Mouse (Mus musculus) monocyte, adult 2 months (primary cell): ENCODE results near the gene Kctd7.

Experiments
- DNase-seq, 2 experiments: peaks; one replicate each; pipeline ENCODE4 v3.0.0; 2022; ENCODE audit warnings: low spot score in 2 of 2, low read depth in 1 of 2

Kctd7 gene

DNA sequence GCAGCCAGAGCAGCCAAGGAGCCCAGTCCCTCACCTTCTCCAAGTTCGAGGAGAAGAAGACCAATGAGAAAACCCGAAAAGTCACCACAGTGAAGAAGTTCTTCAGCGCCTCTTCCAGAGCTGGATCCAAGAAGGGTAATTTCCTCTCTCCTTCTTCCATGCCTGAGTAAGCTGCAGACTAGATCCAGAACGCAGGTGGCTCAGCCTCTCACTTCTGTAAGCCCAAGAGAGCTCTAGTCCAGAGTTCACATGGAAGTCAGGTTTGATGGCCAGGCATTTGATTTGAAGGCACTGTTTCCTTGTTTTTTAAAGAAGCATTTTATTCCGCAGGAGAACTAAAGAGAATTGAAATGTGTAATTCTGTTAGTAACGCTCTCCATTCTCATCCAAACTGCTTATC is 46.2 kb downstream of the Kctd7 start:
- no peak for DNase-seq

GRCm38 (mm10) chr5:130191865-130192264 is 47.2 kb downstream of the Kctd7 start:
- DNase-seq: no peak

DNA sequence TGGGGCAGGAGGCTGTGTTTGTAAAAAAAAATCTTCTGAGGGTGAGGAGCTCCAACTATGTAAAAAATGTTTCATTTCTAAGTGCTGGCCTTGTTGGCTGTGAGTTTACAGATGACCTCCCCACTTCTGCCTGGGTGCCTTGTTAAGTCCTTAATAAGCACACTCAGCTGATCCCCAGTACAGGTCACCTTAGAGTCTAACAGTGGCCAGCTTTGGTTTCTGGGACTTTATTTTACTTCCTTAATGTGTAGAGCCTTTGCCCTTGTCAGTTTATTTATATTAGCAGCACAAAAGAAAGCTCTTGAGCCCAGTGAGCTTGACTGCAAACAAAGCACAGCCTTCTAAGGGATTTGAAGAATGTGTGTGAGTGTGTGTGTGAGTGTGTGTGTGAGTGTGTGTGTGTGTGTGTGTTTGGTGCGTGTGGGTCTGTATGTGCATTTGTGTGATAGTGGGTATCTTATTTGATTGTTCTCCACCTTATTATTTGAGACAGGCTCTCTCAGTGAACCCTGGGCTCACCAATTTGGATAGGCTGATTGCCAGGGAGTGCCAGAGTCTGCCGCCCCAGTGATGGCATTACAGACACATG is 47.8 kb downstream of the Kctd7 start:
- no peak for DNase-seq

GRCm38 (mm10) chr5:130193760-130194159 is 49.1 kb downstream of the Kctd7 start:
- DNase-seq: no peak

DNA sequence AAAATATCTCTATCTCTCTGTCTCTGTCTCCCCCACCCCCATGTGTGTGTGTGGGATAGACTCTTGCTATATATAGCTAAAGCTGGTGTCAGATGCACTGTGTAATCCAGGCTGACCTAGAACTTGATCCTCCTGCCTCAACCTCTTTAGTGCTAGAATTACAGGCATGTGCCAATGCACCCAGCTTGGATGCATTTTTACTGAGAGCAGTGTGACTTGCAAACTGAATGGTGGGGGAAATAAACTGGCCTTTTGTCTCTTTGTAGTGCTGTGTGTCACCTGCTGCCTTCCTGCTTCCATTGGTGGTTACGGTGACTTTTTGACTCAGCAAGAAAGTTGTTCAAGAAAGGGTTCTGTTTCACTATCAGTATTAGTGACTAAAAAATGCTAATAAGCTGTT is 51.6 kb downstream of the Kctd7 start:
- no peak for DNase-seq

- no peak for DNase-seq
Measured at GRCm38 (mm10) chr5:130197454-130197853, 52.8 kb downstream of the Kctd7 start.

DNA sequence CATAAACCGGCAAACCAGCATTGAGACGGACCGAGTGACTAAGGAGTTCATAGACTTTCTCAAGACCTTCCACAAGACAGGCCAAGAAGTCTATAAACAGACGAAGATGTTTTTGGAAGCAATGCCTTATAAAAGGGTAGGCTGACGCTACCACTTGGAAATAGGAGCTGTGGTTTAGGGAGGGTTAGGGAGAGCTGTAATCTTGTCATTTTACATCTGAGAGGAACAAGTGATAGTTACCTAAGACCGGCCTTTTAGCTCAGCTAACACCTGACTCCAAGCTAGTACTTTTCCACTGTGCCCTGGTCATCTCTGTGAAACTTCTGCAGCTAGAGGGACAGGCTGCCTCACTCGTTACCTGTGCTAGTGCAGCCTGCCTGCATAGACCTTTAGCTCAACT is 53.3 kb downstream of the Kctd7 start:
- no peak for DNase-seq

DNA sequence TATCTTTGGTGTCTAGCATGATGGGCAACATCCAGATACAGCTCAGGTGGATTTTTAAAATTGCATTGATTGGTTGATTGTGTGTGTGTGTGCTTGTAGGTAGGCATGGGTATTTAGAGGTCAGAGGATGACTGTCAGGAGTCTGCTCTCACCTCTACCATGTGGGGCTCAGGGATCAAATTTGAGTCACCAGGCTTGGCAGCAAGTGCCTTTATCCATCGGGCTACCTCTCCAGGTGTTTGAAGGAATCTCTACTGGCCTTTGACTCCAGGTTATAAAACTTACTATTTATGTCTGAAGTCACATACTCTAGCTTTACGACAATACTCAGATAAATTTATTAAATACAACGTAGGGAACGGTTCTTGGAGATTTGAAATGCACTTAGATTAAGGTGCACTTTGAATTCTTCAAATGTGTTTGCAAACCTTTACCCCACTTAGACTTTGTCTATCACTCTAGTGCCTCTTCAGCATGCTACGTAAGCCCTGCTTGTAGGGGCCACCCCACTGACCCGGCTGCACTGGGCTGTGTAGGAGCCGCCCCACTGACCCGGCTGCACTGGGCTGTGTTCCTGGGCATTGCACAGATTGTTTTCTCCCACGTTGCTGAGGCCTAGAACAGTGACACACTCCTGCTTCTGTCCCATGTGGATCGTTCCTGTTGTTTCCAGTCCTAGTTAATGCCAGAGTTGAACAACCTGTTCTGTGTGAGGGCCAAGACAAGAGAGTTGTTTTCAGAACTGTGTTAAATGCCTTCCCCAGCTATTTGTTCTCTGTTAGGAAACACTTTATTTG is 55.8 kb downstream of the Kctd7 start:
- no peak for DNase-seq

DNA sequence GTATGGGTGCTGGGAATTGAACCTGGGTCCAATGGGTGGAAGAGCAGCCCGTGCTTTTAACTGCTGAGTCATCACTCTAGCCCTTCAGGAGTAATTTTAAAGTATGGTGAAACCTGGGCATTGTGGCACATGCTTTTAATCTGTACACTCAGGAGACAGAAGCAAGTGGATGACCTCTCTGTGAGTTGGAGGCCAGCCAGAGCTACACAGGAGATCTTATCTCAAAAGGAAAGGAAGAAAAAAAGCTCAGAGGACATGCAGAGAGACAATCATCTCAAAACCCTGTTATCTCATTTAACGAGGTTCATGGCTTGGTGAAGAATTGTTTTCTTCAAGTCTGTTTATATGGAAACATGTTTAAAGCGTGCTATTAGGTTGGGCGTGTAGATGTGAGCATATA is 59.3 kb downstream of the Kctd7 start:
- DNase-seq: no peak

DNA sequence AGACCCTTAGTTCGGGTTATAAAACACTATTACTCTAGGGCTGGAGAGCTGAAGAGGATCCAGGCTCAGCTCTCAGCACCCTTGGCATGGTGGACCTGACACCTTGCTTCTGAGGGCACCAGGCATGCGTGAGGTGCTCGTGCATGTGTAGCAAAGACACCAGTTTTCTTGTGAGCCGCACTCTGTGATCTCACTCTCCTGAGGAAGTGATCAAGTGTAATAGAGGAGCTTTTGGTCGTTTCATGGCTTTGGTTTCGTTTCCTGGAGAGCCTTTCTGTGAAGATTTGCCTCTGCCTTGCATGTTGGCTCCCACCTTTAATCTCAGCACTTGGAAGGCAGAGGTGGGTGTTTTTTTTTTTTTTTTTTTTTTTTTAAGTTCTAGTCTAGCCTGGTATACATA is 59.9 kb downstream of the Kctd7 start:
- DNase-seq: no peak
